Mouse (Mus musculus) intestine, embryonic 16.5 days (tissue): ENCODE results near the gene Trnau1ap. TPM values are rescaled to one million over a fixed set of nuclear protein-coding genes. Genes with fewer than 3 reads are reported as not detected.

Experiments
- ATAC-seq: fragments of 200-750 bp; cut with Nextera tagmentation; 2 replicates; pipeline ENCODE4 v1.8.0; 2017; ENCODE audit warnings: moderate TSS enrichment, moderate library complexity
- H3K27ac ChIP-seq: fragments of 300-500 bp; sonication (generic); 2 replicates; pipeline ENCODE4 v1.5.1; 2014; ENCODE audit warnings: mild to moderate bottlenecking, low read length
- H3K27me3 ChIP-seq: fragments of 300-500 bp; sonication (generic); replicated peaks from 2 replicates; pipeline ENCODE4 v1.6.1; 2014; ENCODE audit warnings: low read length, control low read depth, mixed read lengths; ENCODE audit not compliant: control insufficient read depth, insufficient read depth
- H3K36me3 ChIP-seq: fragments of 300-500 bp; sonication (generic); 2 replicates; pipeline ENCODE4 v1.6.1; 2014; ENCODE audit warnings: low read length, control low read depth; ENCODE audit not compliant: control insufficient read depth, insufficient read depth
- H3K4me1 ChIP-seq: fragments of 300-500 bp; sonication (generic); 2 replicates; pipeline ENCODE4 v1.6.1; 2014; ENCODE audit warnings: low read length, control low read depth, mixed read lengths; ENCODE audit not compliant: control insufficient read depth, insufficient read depth
- H3K4me2 ChIP-seq: fragments of 300-500 bp; sonication (generic); 2 replicates; pipeline ENCODE4 v1.6.1; 2014; ENCODE audit warnings: low read depth, low read length, control low read depth
- H3K4me3 ChIP-seq: fragments of 300-500 bp; sonication (generic); 2 replicates; pipeline ENCODE4 v1.5.1; 2014; ENCODE audit warnings: mild to moderate bottlenecking, low read length
- H3K9ac ChIP-seq: fragments of 300-500 bp; sonication (generic); 2 replicates; pipeline ENCODE4 v1.6.1; 2014; ENCODE audit warnings: low read depth, low read length
- H3K9me3 ChIP-seq: fragments of 300-500 bp; sonication (generic); 2 replicates; pipeline ENCODE4 v1.6.1; 2016; ENCODE audit warnings: low read length, control low read depth; ENCODE audit not compliant: control insufficient read depth
- WGBS: fragments of 180-500 bp; shearing (Covaris S2); extraction: QIAGEN DNeasy Blood & Tissue Kit; methylation state at CpG from one replicate; pipeline ENCODE4 v1.1.7; 2014; 5-methylcytosine and 5-hydroxymethylcytosine counted together
- polyA plus RNA-seq: library from polyadenylated mRNA; unstranded; fragments of >200 nt; fragmentation: Nextera tagmentation; extraction: Ambion mirVana; gene quantifications from 2 replicates; pipeline ENCODE4 v1.2.1, GENCODE M21; 2015

Gene Trnau1ap
- polyA plus RNA-seq: 79.6 and 81.1 TPM in 2 replicates

GRCm38 (mm10) chr4:132329115-132329834, at the start of gene Trnau1ap:
Gene Trnau1ap, minus strand, starts transcription at chr4:132329538.
- peak within 1 kb of the TSS; percentile 82 for H3K4me2 ChIP-seq
- peaks cover 10% of the 10 kb centered on the region for H3K36me3 ChIP-seq
- peak within 1 kb of the TSS; percentile 96 for H3K9ac ChIP-seq
- ATAC-seq: peak; percentile 98
- no peaks in the 10 kb centered on the region for H3K9me3 ChIP-seq
- H3K4me3 ChIP-seq: peak within 1 kb of the TSS; percentile 78
- no peaks in the 10 kb centered on the region for H3K27me3 ChIP-seq
- peak within 1 kb of the TSS; percentile 94 for H3K27ac ChIP-seq
- under 1% methylated on average over 52 of the region's 52 CpGs for WGBS
- peaks cover 7% of the 10 kb centered on the region for H3K4me1 ChIP-seq

- Histone ChIP-seq H3K4me3 (no peak overlapping the region), H3K27me3 (no peaks in the 10 kb centered on the region), H3K9me3 (no peaks in the 10 kb centered on the region), H3K36me3 (peaks cover 21% of the 10 kb centered on the region), H3K4me1 (no peaks in the 10 kb centered on the region), H3K27ac (no peak overlapping the region), H3K9ac (no peak overlapping the region), H3K4me2 (no peak overlapping the region)
- ATAC-seq: no peak
- 93% methylated on average over 1 of the region's 1 CpGs for WGBS
These were observed 44.5 kb upstream of the Trnau1ap start for GRCm38 (mm10) chr4:132373820-132374219.

- 85% methylated on average over 8 of the region's 8 CpGs for WGBS
These were observed 40.8 kb upstream of the Trnau1ap start for GRCm38 (mm10) chr4:132369953-132370750.

GRCm38 (mm10) chr4:132367480-132368201, 38.3 kb upstream of the Trnau1ap start:
- Histone ChIP-seq H3K27ac (no peak overlapping the region), H3K9me3 (no peaks in the 10 kb centered on the region), H3K4me2 (no peak overlapping the region), H3K9ac (no peak overlapping the region), H3K4me3 (no peak overlapping the region), H3K4me1 (no peaks in the 10 kb centered on the region), H3K27me3 (no peaks in the 10 kb centered on the region), H3K36me3 (peaks cover 34% of the 10 kb centered on the region)
- no peak for ATAC-seq
- WGBS: 91% methylated on average over 18 of the region's 18 CpGs

More at GRCm38 (mm10) chr4:132369953-132370750, 40.8 kb upstream of the Trnau1ap start:
- H3K9ac ChIP-seq: no peak overlapping the region
- no peak overlapping the region for H3K4me2 ChIP-seq
- no peaks in the 10 kb centered on the region for H3K27me3 ChIP-seq
- H3K27ac ChIP-seq: no peak overlapping the region
- no peak for ATAC-seq
- H3K4me3 ChIP-seq: no peak overlapping the region
- H3K36me3 ChIP-seq: peaks cover 32% of the 10 kb centered on the region
- no peaks in the 10 kb centered on the region for H3K4me1 ChIP-seq
- no peaks in the 10 kb centered on the region for H3K9me3 ChIP-seq

- peaks cover 33% of the 10 kb centered on the region for H3K36me3 ChIP-seq
- H3K4me3 ChIP-seq: no peak overlapping the region
- WGBS: 76% methylated on average over 13 of the region's 13 CpGs
- H3K9ac ChIP-seq: no peak overlapping the region
- ATAC-seq: no peak
- no peak overlapping the region for H3K27ac ChIP-seq
- H3K27me3 ChIP-seq: no peaks in the 10 kb centered on the region
- H3K4me1 ChIP-seq: no peaks in the 10 kb centered on the region
- H3K9me3 ChIP-seq: no peaks in the 10 kb centered on the region
- no peak overlapping the region for H3K4me2 ChIP-seq
These were observed 36.2 kb upstream of the Trnau1ap start for GRCm38 (mm10) chr4:132365450-132366060.

- Histone ChIP-seq H3K4me3 (no peak overlapping the region), H3K4me1 (no peaks in the 10 kb centered on the region), H3K27me3 (no peaks in the 10 kb centered on the region), H3K36me3 (peaks cover 29% of the 10 kb centered on the region), H3K27ac (no peak overlapping the region), H3K9me3 (no peaks in the 10 kb centered on the region), H3K9ac (no peak overlapping the region), H3K4me2 (no peak overlapping the region)
- 93% methylated on average over 11 of the region's 11 CpGs for WGBS
- no peak for ATAC-seq
These were observed 34.1 kb upstream of the Trnau1ap start for GRCm38 (mm10) chr4:132363487-132363886.

- Histone ChIP-seq H3K27me3 (no peaks in the 10 kb centered on the region), H3K4me3 (no peak overlapping the region), H3K9ac (no peak overlapping the region), H3K4me2 (no peak overlapping the region), H3K36me3 (peaks cover 13% of the 10 kb centered on the region), H3K9me3 (no peaks in the 10 kb centered on the region), H3K27ac (no peak overlapping the region), H3K4me1 (peaks cover 6% of the 10 kb centered on the region)
- 85% methylated on average over 4 of the region's 4 CpGs for WGBS
- ATAC-seq: no peak
These were observed 30.2 kb upstream of the Trnau1ap start for GRCm38 (mm10) chr4:132359510-132359909.

- no peak overlapping the region for H3K9ac ChIP-seq
These were observed 26.8 kb upstream of the Trnau1ap start for GRCm38 (mm10) chr4:132356170-132356569.

GRCm38 (mm10) chr4:132355403-132355802, 26.1 kb upstream of the Trnau1ap start:
- 85% methylated on average over 3 of the region's 3 CpGs for WGBS
- peaks cover 14% of the 10 kb centered on the region for H3K4me1 ChIP-seq
- no peak overlapping the region for H3K9ac ChIP-seq
- H3K4me2 ChIP-seq: no peak overlapping the region
- H3K36me3 ChIP-seq: peaks cover 4% of the 10 kb centered on the region; the same call in 1 of the 2 replicates
- no peaks in the 10 kb centered on the region for H3K27me3 ChIP-seq
- no peak overlapping the region for H3K4me3 ChIP-seq
- H3K9me3 ChIP-seq: no peaks in the 10 kb centered on the region
- no peak overlapping the region for H3K27ac ChIP-seq
- no peak for ATAC-seq

More at GRCm38 (mm10) chr4:132356170-132356569, 26.8 kb upstream of the Trnau1ap start:
- Histone ChIP-seq H3K9me3 (no peaks in the 10 kb centered on the region), H3K36me3 (peaks cover 5% of the 10 kb centered on the region; the same call in 1 of the 2 replicates), H3K4me1 (peaks cover 14% of the 10 kb centered on the region), H3K4me2 (no peak overlapping the region), H3K27me3 (no peaks in the 10 kb centered on the region), H3K4me3 (no peak overlapping the region), H3K27ac (no peak overlapping the region)
- WGBS: 41% methylated on average over 12 of the region's 12 CpGs
- ATAC-seq: peak; percentile 63
